Mouse (Mus musculus): ENCODE measurements around the gene Plekhg6.

- TF ChIP-seq GATA1 (IDR thresholded peaks at IDR 0.05; ENCODE audit: borderline replicate concordance, low read length), result no peak
- TF ChIP-seq FLI1 (IDR thresholded peaks at IDR 0.05; ENCODE audit: low read length), result no peak
These were observed 31.1 kb upstream of the Plekhg6 start for GRCm38 (mm10) chr6:125411661-125412060.

Data from megakaryocyte, embryonic 14.5 days (primary cell).